Mouse (Mus musculus): ENCODE data around the gene 3110082I17Rik. TPM values are rescaled to one million over a fixed set of nuclear protein-coding genes. Genes with fewer than 3 reads are reported as not detected.
A peak's percentile ranks its signal among the peaks of the same experiment; 100 is the strongest.

3110082I17Rik gene
- polyA plus RNA-seq, 2 experiments = 11.2 to 11.6 TPM

DNA sequence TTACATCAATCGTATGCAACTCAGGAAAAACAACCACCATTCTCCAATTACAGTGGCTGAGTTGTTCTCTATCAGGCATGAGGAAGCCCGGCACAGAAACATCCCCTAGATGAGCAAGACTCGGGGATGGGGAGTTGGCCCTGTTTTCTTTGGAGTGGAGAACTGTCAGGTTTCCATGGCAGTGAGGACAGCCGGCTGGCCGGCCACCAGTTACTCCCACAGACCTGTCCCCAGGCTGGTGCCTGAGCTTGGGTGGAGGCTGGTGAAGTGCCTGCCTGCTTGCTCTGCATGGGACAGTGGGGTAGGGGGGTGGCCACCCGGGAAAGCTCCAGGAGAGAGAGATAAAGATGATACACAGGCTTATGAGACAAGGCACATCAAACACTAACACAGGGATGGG is 12.3 kb downstream of the 3110082I17Rik start:
- Histone ChIP-seq H3K36me3 (replicated peaks; ENCODE audit: control insufficient read depth, insufficient read depth, low read depth) (no peaks in the 10 kb centered on the region), H3K4me3 (ENCODE audit: insufficient read depth in 1 of 2, low read depth in 2 of 2, low read length in 2 of 2) (no peak overlapping the region), H3K4me2 (ENCODE audit: low read depth) (no peak overlapping the region), H3K4me1 (replicated peaks; ENCODE audit: control insufficient read depth in 2 of 2, insufficient read depth in 2 of 2, low read length in 1 of 2) (no peaks in the 10 kb centered on the region), H3K27ac (no peak overlapping the region), H3K9ac (replicated peaks) (no peak overlapping the region), H3K27me3 (ENCODE audit: control insufficient read depth, insufficient read depth, low read length) (no peaks in the 10 kb centered on the region), H3K9me3 (ENCODE audit: control insufficient read depth, low read length) (no peaks in the 10 kb centered on the region)
- no peak for TF ChIP-seq EP300 (IDR thresholded peaks at IDR 0.05; ENCODE audit: low read depth)
- no peak for TF ChIP-seq CTCF (IDR thresholded peaks at IDR 0.05; ENCODE audit: low read depth)
- DNase-seq (ENCODE audit: low read depth in 3 of 3, low spot score in 3 of 3) (no peak), ATAC-seq (ENCODE audit: insufficient read depth) (no peak)
- 64% methylated on average over 6 of the region's 6 CpGs for WGBS (ENCODE audit: insufficient replicate concordance)

DNA sequence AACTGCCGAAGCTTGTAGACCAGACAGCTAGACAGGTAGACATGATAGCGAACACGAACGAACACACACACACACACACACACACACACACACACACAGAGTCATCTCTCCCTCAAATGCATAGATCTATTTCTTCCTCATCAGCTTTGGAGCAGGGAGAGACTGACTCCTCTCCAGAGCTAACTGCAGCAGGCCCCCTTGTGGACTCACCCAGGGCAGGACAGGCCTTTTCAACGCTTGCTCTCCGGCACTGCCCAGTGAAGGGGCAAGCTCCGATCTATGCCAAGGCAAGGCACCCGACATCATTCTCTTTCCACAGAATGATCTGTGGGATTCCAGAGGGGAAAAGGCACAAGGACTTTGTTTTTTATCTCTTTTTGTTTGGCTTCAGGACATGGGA is 15.1 kb downstream of the 3110082I17Rik start:
- Histone ChIP-seq H3K9ac (replicated peaks) (no peak overlapping the region), H3K4me3 (ENCODE audit: insufficient read depth in 1 of 2, low read depth in 2 of 2, low read length in 2 of 2) (no peak overlapping the region), H3K36me3 (replicated peaks; ENCODE audit: control insufficient read depth, insufficient read depth, low read depth) (no peaks in the 10 kb centered on the region), H3K4me2 (ENCODE audit: low read depth) (no peak overlapping the region), H3K27me3 (ENCODE audit: control insufficient read depth, insufficient read depth, low read length) (no peaks in the 10 kb centered on the region), H3K4me1 (replicated peaks; ENCODE audit: control insufficient read depth in 2 of 2, insufficient read depth in 2 of 2, low read length in 1 of 2) (no peaks in the 10 kb centered on the region), H3K27ac (no peak overlapping the region), H3K9me3 (ENCODE audit: control insufficient read depth, low read length) (no peaks in the 10 kb centered on the region)
- WGBS (ENCODE audit: insufficient replicate concordance) = 81% methylated on average over 8 of the region's 8 CpGs
- peak; percentile 40; the same call in 1 of the 2 replicates for TF ChIP-seq CTCF (IDR thresholded peaks at IDR 0.05; ENCODE audit: low read depth)
- no peak for TF ChIP-seq EP300 (IDR thresholded peaks at IDR 0.05; ENCODE audit: low read depth)
- DNase-seq (ENCODE audit: low read depth in 3 of 3, low spot score in 3 of 3) (no peak), ATAC-seq (ENCODE audit: insufficient read depth) (no peak)

DNA sequence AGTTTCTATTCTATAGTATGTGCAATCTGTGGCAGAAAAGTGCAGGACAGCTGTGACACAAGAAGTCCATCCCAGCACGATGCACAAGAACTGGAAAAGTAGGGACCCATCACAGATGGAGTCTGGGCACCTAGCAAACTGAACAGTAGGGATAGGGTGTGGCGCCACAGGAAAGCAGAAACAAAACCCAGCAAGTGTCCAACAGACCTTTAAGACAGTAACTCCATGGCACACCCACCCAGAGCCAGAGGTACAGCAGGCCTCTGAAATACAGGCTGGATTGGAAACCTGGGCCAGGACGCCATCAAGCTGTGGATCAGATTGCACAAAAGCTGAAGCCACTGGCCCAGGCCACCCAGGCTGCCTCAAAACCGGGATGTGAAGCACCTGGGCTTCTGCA is 17.4 kb downstream of the 3110082I17Rik start:
- no peak overlapping the region for H3K4me2 ChIP-seq (ENCODE audit: low read depth)
- 63% methylated on average over 4 of the region's 4 CpGs for WGBS (ENCODE audit: insufficient replicate concordance)
- no peak overlapping the region for H3K27ac ChIP-seq
- no peak overlapping the region for H3K4me3 ChIP-seq (ENCODE audit: insufficient read depth in 1 of 2, low read depth in 2 of 2, low read length in 2 of 2)
- H3K9ac ChIP-seq (replicated peaks) = no peak overlapping the region
- no peak for TF ChIP-seq EP300 (IDR thresholded peaks at IDR 0.05; ENCODE audit: low read depth)
- TF ChIP-seq CTCF (IDR thresholded peaks at IDR 0.05; ENCODE audit: low read depth) = no peak
- no peaks in the 10 kb centered on the region for H3K27me3 ChIP-seq (ENCODE audit: control insufficient read depth, insufficient read depth, low read length)
- H3K9me3 ChIP-seq (ENCODE audit: control insufficient read depth, low read length) = no peaks in the 10 kb centered on the region
- DNase-seq (ENCODE audit: low read depth in 3 of 3, low spot score in 3 of 3) (no peak), ATAC-seq (ENCODE audit: insufficient read depth) (no peak)
- no peaks in the 10 kb centered on the region for H3K36me3 ChIP-seq (replicated peaks; ENCODE audit: control insufficient read depth, insufficient read depth, low read depth)
- no peaks in the 10 kb centered on the region for H3K4me1 ChIP-seq (replicated peaks; ENCODE audit: control insufficient read depth in 2 of 2, insufficient read depth in 2 of 2, low read length in 1 of 2)

DNA sequence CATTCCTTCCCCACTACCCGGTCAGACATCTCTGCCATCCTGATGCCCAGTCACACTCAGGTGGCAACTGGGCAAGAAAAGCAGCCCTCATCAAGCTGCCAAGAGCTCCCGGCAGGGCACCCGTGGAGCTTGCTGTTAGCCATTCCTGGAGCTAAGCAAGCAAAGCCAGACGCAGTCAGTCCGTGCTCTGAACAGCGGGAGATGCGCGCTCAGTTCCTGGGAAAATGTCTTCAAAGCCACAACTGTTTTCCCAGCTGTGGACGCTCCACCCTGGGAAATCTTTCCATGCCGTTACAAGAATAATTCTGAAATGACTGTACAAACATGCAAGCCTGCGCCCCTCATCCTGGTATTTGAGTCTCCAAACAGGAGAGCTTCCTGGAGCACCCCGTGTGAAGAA is 17.9 kb downstream of the 3110082I17Rik start:
- ATAC-seq (ENCODE audit: insufficient read depth) (no peak), DNase-seq (ENCODE audit: low read depth in 3 of 3, low spot score in 3 of 3) (no peak)
- no peak overlapping the region for H3K9ac ChIP-seq (replicated peaks)
- H3K27ac ChIP-seq = no peak overlapping the region
- WGBS (ENCODE audit: insufficient replicate concordance) = 85% methylated on average over 12 of the region's 12 CpGs
- no peaks in the 10 kb centered on the region for H3K27me3 ChIP-seq (ENCODE audit: control insufficient read depth, insufficient read depth, low read length)
- TF ChIP-seq CTCF (IDR thresholded peaks at IDR 0.05; ENCODE audit: low read depth) = no peak
- no peaks in the 10 kb centered on the region for H3K9me3 ChIP-seq (ENCODE audit: control insufficient read depth, low read length)
- H3K4me2 ChIP-seq (ENCODE audit: low read depth) = no peak overlapping the region
- no peak overlapping the region for H3K4me3 ChIP-seq (ENCODE audit: insufficient read depth in 1 of 2, low read depth in 2 of 2, low read length in 2 of 2)
- no peaks in the 10 kb centered on the region for H3K36me3 ChIP-seq (replicated peaks; ENCODE audit: control insufficient read depth, insufficient read depth, low read depth)
- no peaks in the 10 kb centered on the region for H3K4me1 ChIP-seq (replicated peaks; ENCODE audit: control insufficient read depth in 2 of 2, insufficient read depth in 2 of 2, low read length in 1 of 2)

DNA sequence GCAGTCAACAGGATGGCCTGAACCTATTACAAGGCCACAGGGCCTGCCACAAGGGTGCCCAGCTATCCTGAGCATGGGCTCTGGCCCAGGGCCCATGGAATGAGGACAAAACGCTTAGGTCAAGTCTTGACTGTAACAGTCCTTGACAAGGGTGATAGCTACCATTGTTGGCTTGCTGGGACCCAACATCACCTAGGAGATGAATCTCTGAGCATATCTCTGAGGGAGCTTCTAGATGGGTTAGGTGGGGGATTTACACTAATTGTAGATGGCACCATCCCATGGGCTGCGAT is 18.7 kb downstream of the 3110082I17Rik start:
- H3K9me3 ChIP-seq (ENCODE audit: control insufficient read depth, low read length) = no peaks in the 10 kb centered on the region
- H3K27ac ChIP-seq = no peak overlapping the region
- 78% methylated on average over 2 of the region's 2 CpGs for WGBS (ENCODE audit: insufficient replicate concordance)
- H3K4me2 ChIP-seq (ENCODE audit: low read depth) = no peak overlapping the region
- H3K27me3 ChIP-seq (ENCODE audit: control insufficient read depth, insufficient read depth, low read length) = no peaks in the 10 kb centered on the region
- ATAC-seq (ENCODE audit: insufficient read depth) (no peak), DNase-seq (ENCODE audit: low read depth in 3 of 3, low spot score in 3 of 3) (no peak)
- H3K9ac ChIP-seq (replicated peaks) = no peak overlapping the region
- no peak overlapping the region for H3K4me3 ChIP-seq (ENCODE audit: insufficient read depth in 1 of 2, low read depth in 2 of 2, low read length in 2 of 2)
- TF ChIP-seq CTCF (IDR thresholded peaks at IDR 0.05; ENCODE audit: low read depth) = no peak
- no peak for TF ChIP-seq EP300 (IDR thresholded peaks at IDR 0.05; ENCODE audit: low read depth)
- no peaks in the 10 kb centered on the region for H3K36me3 ChIP-seq (replicated peaks; ENCODE audit: control insufficient read depth, insufficient read depth, low read depth)
- no peaks in the 10 kb centered on the region for H3K4me1 ChIP-seq (replicated peaks; ENCODE audit: control insufficient read depth in 2 of 2, insufficient read depth in 2 of 2, low read length in 1 of 2)

Measured in liver, embryonic 14.5 days (tissue).